Mouse (Mus musculus) heart, postnatal 0 days (tissue): ENCODE measurements around the gene Gm10337.

Source experiments
- CTCF ChIP-seq: IDR thresholded peaks from 2 replicates; pipeline ENCODE4 v1.5.1; 2016; ENCODE audit warnings: antibody characterized with exemption, control low read depth, low read depth
- EP300 ChIP-seq: IDR thresholded peaks from 2 replicates; pipeline ENCODE4 v1.6.1; 2016; ENCODE audit warnings: antibody characterized with exemption, low read depth

GRCm38 (mm10) chr15:102530566-102530965 is 27.0 kb downstream of the Gm10337 start:
- TF ChIP-seq CTCF (no peak), EP300 (no peak)
